Comparison of ENCODE assay signal across 19 mouse cellular contexts in genomic region chr6:117652012-117652411, GRCm38 (mm10).
DNase-seq lines count a peak whose midpoint lies in the region; ATAC-seq and TF ChIP-seq lines count a peak whose summit lies in the region.
"Had no signal": no experiment of that assay in that cellular context is flagged by ENCODE, and none has a peak within 500 bp of the region (broad histone marks: within the 10 kb centered on the region; RNA-seq: fewer than 3 reads in every experiment).

No protein-coding gene starts in this region.

- no peak for TF ChIP-seq CTCF in cortical plate, adult 2 months (IDR thresholded peaks at IDR 0.05; ENCODE audit: extremely low read depth, insufficient read depth, low read length)

- peak; percentile 10 to 29 for DNase-seq in lung, adult 18-20 months
- DNase-seq in lung, postnatal 10 days: no peak
- DNase-seq in lung, postnatal 36 days: peak; percentile 30
- DNase-seq in cerebellum, adult 9-11 months: no peak
- DNase-seq in spleen, adult 18-20 months: no peak
- no peak for DNase-seq in layer of hippocampus, postnatal 36 days
- DNase-seq: cerebellum, adult 11-12 months; kidney, adult 8-10 months; retina, postnatal 1 day; thymus, postnatal 25 days had no signal

- no peak overlapping the region for H3K4me2 ChIP-seq in heart, embryonic 11.5 days
- H3K4me2 ChIP-seq: hindbrain, embryonic 15.5 days; limb, embryonic 15.5 days; lung, embryonic 15.5 days; neural tube, embryonic 15.5 days had no signal

- H3K9me3 ChIP-seq in heart, embryonic 11.5 days (replicated peaks; ENCODE audit: control insufficient read depth, low read length): no peaks in the 10 kb centered on the region
- H3K9me3 ChIP-seq: hindbrain, embryonic 15.5 days; limb, embryonic 15.5 days; lung, embryonic 15.5 days; midbrain, embryonic 10.5 days; neural tube, embryonic 15.5 days had no signal

- no peak overlapping the region for H3K4me3 ChIP-seq in cortical plate, adult 2 months (ENCODE audit: insufficient read depth, low read length)
- no peak overlapping the region for H3K4me3 ChIP-seq in heart, embryonic 11.5 days (ENCODE audit: low read depth, low read length)
- H3K4me3 ChIP-seq: hindbrain, embryonic 15.5 days; limb, embryonic 15.5 days; lung, embryonic 15.5 days; midbrain, embryonic 10.5 days; neural tube, embryonic 15.5 days had no signal

- 0 out of 2 replicates have a peak overlapping the region, but pooled peaks have one; percentile 16 for H3K9ac ChIP-seq in heart, embryonic 11.5 days (ENCODE audit: low read depth, low read length)
- H3K9ac ChIP-seq: hindbrain, embryonic 15.5 days; limb, embryonic 15.5 days; lung, embryonic 15.5 days; neural tube, embryonic 15.5 days had no signal

- H3K36me3 ChIP-seq in heart, embryonic 11.5 days (ENCODE audit: control insufficient read depth, insufficient read depth, low read length): no peaks in the 10 kb centered on the region
- H3K36me3 ChIP-seq: hindbrain, embryonic 15.5 days; limb, embryonic 15.5 days; lung, embryonic 15.5 days; midbrain, embryonic 10.5 days; neural tube, embryonic 15.5 days had no signal

- no peak for TF ChIP-seq POLR2A in cortical plate, adult 2 months (IDR thresholded peaks at IDR 0.05; ENCODE audit: extremely low read depth, insufficient read depth, low read length)

- H3K4me1 ChIP-seq in cortical plate, adult 2 months (ENCODE audit: control insufficient read depth, insufficient read depth, low read length): no peaks in the 10 kb centered on the region
- H3K4me1 ChIP-seq in heart, embryonic 11.5 days (ENCODE audit: control insufficient read depth, insufficient read depth, low read length): no peaks in the 10 kb centered on the region
- H3K4me1 ChIP-seq: hindbrain, embryonic 15.5 days; midbrain, embryonic 10.5 days; neural tube, embryonic 15.5 days had no signal

- peaks cover 6% of the 10 kb centered on the region; the same call in 1 of the 2 replicates for H3K27me3 ChIP-seq in heart, embryonic 11.5 days (ENCODE audit: control insufficient read depth, insufficient read depth, low read length)
- H3K27me3 ChIP-seq: hindbrain, embryonic 15.5 days; limb, embryonic 15.5 days; lung, embryonic 15.5 days; neural tube, embryonic 15.5 days; Patski had no signal

- WGBS in heart, embryonic 11.5 days (ENCODE audit: insufficient replicate concordance): 21% methylated on average over 3 of the region's 3 CpGs

- peak overlapping the region; percentile 65 for H3K27ac ChIP-seq in cortical plate, adult 2 months (ENCODE audit: insufficient read depth, low read length)
- no peak overlapping the region for H3K27ac ChIP-seq in heart, embryonic 11.5 days (ENCODE audit: low read depth, low read length)
- H3K27ac ChIP-seq: hindbrain, embryonic 15.5 days; lung, embryonic 15.5 days; midbrain, embryonic 10.5 days; neural tube, embryonic 15.5 days had no signal

- ATAC-seq in heart, embryonic 11.5 days (replicated peaks; ENCODE audit: insufficient number of reproducible peaks, low FRiP score, low TSS enrichment): no peak
- ATAC-seq: forebrain, embryonic 16.5 days; Patski had no signal

Comparison
In these comparisons a context has a peak if more than half of its experiments do, and no peak if none do; other contexts are left out.
1. DNase-seq: peak in lung, adult 18-20 months (2 of 2) and lung, postnatal 36 days (single experiment); none in lung, postnatal 10 days (single experiment), cerebellum, adult 9-11 months (single experiment), spleen, adult 18-20 months (0 of 2) and layer of hippocampus, postnatal 36 days (0 of 2).